Mouse (Mus musculus) neural tube, embryonic 14.5 days (tissue): Measurements from ENCODE around the gene Atpif1. TPM values are rescaled to one million over a fixed set of nuclear protein-coding genes. Genes with fewer than 3 reads are reported as not detected.
"Not testable (repeated sequence)": the region's sequence is repeated elsewhere in the genome, so short reads cannot be mapped to it uniquely, and the experiment has no call there.

Experiments used
- ATAC-seq: fragments of 200-750 bp; cut with Nextera tagmentation; 2 replicates; pipeline ENCODE4 v1.8.0; 2017; ENCODE audit warnings: low read depth, mild to moderate bottlenecking, moderate TSS enrichment, moderate library complexity
- H3K27ac ChIP-seq: fragments of 300-500 bp; sonication (generic); 2 replicates; pipeline ENCODE4 v1.5.1; 2014; ENCODE audit warnings: low read depth, mild to moderate bottlenecking, control low read depth, low read length, moderate library complexity, mixed read lengths
- H3K27me3 ChIP-seq: fragments of 300-500 bp; sonication (generic); 2 replicates; pipeline ENCODE4 v1.6.1; 2014; ENCODE audit warnings: low read length; ENCODE audit not compliant: control insufficient read depth, insufficient read depth
- H3K36me3 ChIP-seq: fragments of 300-500 bp; sonication (generic); 2 replicates; pipeline ENCODE4 v1.6.1; 2014; ENCODE audit warnings: low read length, mixed read lengths; ENCODE audit not compliant: control insufficient read depth, insufficient read depth
- H3K4me1 ChIP-seq: fragments of 300-500 bp; sonication (generic); 2 replicates; pipeline ENCODE4 v1.6.1; 2014; ENCODE audit warnings: low read length; ENCODE audit not compliant: control insufficient read depth, insufficient read depth
- H3K4me2 ChIP-seq: fragments of 300-500 bp; sonication (generic); 2 replicates; pipeline ENCODE4 v1.6.1; 2014; ENCODE audit warnings: mild to moderate bottlenecking, low read depth, low read length, control low read depth
- H3K4me3 ChIP-seq: fragments of 300-500 bp; sonication (generic); 2 replicates; pipeline ENCODE4 v1.5.1; 2014; ENCODE audit warnings: low read depth, low read length, control low read depth, mixed read lengths
- H3K9ac ChIP-seq: fragments of 300-500 bp; sonication (generic); replicated peaks from 2 replicates; pipeline ENCODE4 v1.6.1; 2014; ENCODE audit warnings: low read depth, mild to moderate bottlenecking, control low read depth, low read length, mixed read lengths
- H3K9me3 ChIP-seq: fragments of 300-500 bp; sonication (generic); 2 replicates; pipeline ENCODE4 v1.6.1; 2016; ENCODE audit warnings: low read length; ENCODE audit not compliant: control insufficient read depth
- WGBS: fragments of 180-500 bp; shearing (Covaris S2); extraction: QIAGEN DNeasy Blood & Tissue Kit; methylation state at CpG from one replicate; pipeline ENCODE4 v1.1.7; 2014; 5-methylcytosine and 5-hydroxymethylcytosine counted together
- polyA plus RNA-seq: library from polyadenylated mRNA; unstranded; fragments of >200 nt; fragmentation: Nextera tagmentation; extraction: Ambion mirVana; gene quantifications from 2 replicates; pipeline ENCODE4 v1.2.1, GENCODE M21; 2014

The Atpif1 gene
- polyA plus RNA-seq, 1 experiment from 2014 or later = 1,728 TPM

DNA sequence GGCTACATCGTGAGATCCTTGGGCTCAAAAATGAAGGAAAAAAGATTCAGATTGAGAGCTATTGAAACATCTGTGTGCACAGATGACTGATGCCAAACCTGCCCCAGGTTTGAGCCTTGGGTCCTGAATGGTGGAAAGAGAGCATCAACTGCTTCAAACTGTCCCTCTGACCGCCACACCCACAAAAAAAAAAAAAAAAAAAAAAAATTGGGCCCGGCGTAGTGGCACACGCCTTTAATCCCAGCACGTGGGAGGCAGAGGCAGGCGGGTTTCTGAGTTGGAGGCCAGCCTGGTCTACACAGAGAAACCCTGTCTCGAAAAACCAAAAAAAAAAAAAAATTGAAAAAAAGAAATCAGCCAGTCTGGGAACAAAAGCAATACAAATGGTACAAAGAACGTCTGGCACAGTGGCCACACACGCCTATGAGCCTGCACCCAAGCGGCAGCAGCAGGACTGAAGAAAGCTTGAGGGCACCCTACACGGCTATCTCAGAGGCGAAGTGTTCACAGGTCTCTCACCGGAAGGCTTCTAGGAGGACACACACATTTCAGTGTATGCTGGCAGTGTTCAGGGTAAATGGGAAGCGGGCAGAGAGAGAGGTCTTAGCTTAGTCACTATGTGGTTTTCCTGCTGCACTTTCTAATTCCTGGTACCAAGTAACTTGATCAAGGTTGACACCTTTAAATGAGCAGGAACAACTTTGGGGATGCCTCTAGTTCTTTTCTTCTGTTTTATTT, 43.0 kb downstream of the Atpif1 start:
- no peaks in the 10 kb centered on the region for H3K4me1 ChIP-seq
- ATAC-seq = no peak
- H3K27ac ChIP-seq = no peak overlapping the region
- no peak overlapping the region for H3K4me2 ChIP-seq
- no peak overlapping the region for H3K4me3 ChIP-seq
- no peak overlapping the region for H3K9ac ChIP-seq
- H3K9me3 ChIP-seq = no peaks in the 10 kb centered on the region
- H3K36me3 ChIP-seq = no peaks in the 10 kb centered on the region
- H3K27me3 ChIP-seq = no peaks in the 10 kb centered on the region
- WGBS = 90% methylated on average over 15 of the region's 15 CpGs

GRCm38 (mm10) chr4:132488976-132489375, 44.5 kb downstream of the Atpif1 start:
- no peak for ATAC-seq
- no peak overlapping the region for H3K9ac ChIP-seq
- H3K4me1 ChIP-seq = no peaks in the 10 kb centered on the region
- no peaks in the 10 kb centered on the region for H3K27me3 ChIP-seq
- no peaks in the 10 kb centered on the region for H3K9me3 ChIP-seq
- H3K27ac ChIP-seq = no peak overlapping the region
- no peaks in the 10 kb centered on the region for H3K36me3 ChIP-seq
- WGBS = 79% methylated on average over 6 of the region's 6 CpGs
- no peak overlapping the region for H3K4me3 ChIP-seq
- H3K4me2 ChIP-seq = no peak overlapping the region

GRCm38 (mm10) chr4:132488521-132488920, 44.9 kb downstream of the Atpif1 start:
- Histone ChIP-seq H3K27ac (no peak overlapping the region), H3K4me2 (no peak overlapping the region)

GRCm38 (mm10) chr4:132484820-132485219, 48.6 kb downstream of the Atpif1 start:
- Histone ChIP-seq H3K9me3 (no peaks in the 10 kb centered on the region), H3K9ac (no peak overlapping the region), H3K4me2 (no peak overlapping the region), H3K4me3 (no peak overlapping the region), H3K4me1 (no peaks in the 10 kb centered on the region), H3K27me3 (no peaks in the 10 kb centered on the region), H3K27ac (no peak overlapping the region), H3K36me3 (no peaks in the 10 kb centered on the region)
- no peak for ATAC-seq
- WGBS = 75% methylated on average over 5 of the region's 5 CpGs

More at GRCm38 (mm10) chr4:132488521-132488920, 44.9 kb downstream of the Atpif1 start:
- no peaks in the 10 kb centered on the region for H3K4me1 ChIP-seq
- H3K9me3 ChIP-seq = no peaks in the 10 kb centered on the region
- H3K36me3 ChIP-seq = no peaks in the 10 kb centered on the region
- H3K27me3 ChIP-seq = no peaks in the 10 kb centered on the region
- no peak overlapping the region for H3K4me3 ChIP-seq
- no peak overlapping the region for H3K9ac ChIP-seq
- 87% methylated on average over 3 of the region's 3 CpGs for WGBS
- ATAC-seq = no peak

DNA sequence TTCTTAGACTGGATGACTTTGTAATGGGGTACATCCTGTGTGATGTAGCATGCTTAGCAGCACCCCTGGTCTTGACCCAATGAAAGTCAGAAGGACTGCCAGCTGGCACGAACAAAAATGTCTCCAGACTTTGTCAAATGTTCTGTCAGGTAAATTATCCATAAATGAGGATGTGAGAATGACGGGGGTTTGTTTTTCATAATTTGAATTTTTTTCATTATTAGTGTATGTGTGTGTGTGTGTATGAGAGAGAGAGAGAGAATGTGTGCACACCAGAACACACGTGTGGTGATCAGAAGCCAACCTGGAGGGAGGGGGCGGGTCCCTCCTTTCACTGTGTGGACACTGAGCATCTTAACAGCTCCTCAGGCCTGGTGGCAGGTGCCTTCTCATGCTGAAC, 49.2 kb downstream of the Atpif1 start:
- Histone ChIP-seq H3K4me3 (no peak overlapping the region), H3K9me3 (no peaks in the 10 kb centered on the region), H3K27ac (no peak overlapping the region), H3K36me3 (no peaks in the 10 kb centered on the region), H3K4me1 (no peaks in the 10 kb centered on the region), H3K27me3 (no peaks in the 10 kb centered on the region), H3K4me2 (no peak overlapping the region), H3K9ac (no peak overlapping the region)
- ATAC-seq = no peak
- 81% methylated on average over 4 of the region's 4 CpGs for WGBS

- 85% methylated on average over 13 of the region's 13 CpGs for WGBS
- no peak for ATAC-seq
- Histone ChIP-seq H3K27me3 (no peaks in the 10 kb centered on the region), H3K4me1 (no peaks in the 10 kb centered on the region), H3K27ac (no peak overlapping the region), H3K4me2 (no peak overlapping the region), H3K9ac (no peak overlapping the region), H3K4me3 (no peak overlapping the region), H3K9me3 (no peaks in the 10 kb centered on the region), H3K36me3 (no peaks in the 10 kb centered on the region)
Observed at GRCm38 (mm10) chr4:132482956-132483608, 50.4 kb downstream of the Atpif1 start.

DNA sequence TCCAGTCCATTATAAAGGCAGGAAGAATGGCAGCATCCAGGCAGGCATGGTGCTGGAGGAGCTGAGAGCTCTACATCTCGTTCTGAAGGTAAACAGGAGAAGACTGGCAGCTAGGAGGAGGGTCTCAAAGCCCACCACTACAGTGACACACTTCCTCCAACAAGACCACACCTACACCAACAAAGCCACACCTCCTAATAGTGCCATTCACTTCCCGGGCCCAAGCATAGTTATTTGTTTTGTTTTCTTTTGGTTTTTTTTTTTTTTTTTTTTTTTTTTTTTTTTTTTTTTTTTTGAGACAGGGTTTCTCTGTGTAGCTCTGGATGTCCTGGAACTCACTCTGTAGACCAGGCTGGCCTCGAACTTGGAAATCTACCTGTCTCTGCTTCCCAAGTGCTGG, 51.4 kb downstream of the Atpif1 start:
- H3K9me3 ChIP-seq, ATAC-seq, H3K4me2 ChIP-seq, H3K4me3 ChIP-seq, H3K27me3 ChIP-seq, H3K4me1 ChIP-seq, H3K27ac ChIP-seq, H3K36me3 ChIP-seq, H3K9ac ChIP-seq: not testable (repeated sequence)
- WGBS = 71% methylated on average over 3 of the region's 3 CpGs

Other genes with a start within 250 kb of the Atpif1 start
- gene Rab42, start 230.3 kb downstream of the Atpif1 start, polyA plus RNA-seq = 1.4 and 3.0 TPM in 2 replicates
- 66.0 and 71.9 TPM in 2 replicates for gene Trnau1ap, start 204.1 kb downstream of the Atpif1 start, polyA plus RNA-seq
- 14.0 and 22.1 TPM in 2 replicates for gene Rcc1, start 180.1 kb downstream of the Atpif1 start, polyA plus RNA-seq
- 7.6 and 8.8 TPM in 2 replicates for gene Phactr4, start 111.2 kb downstream of the Atpif1 start, polyA plus RNA-seq
- 12.3 and 13.2 TPM in 2 replicates for gene Med18, start 69.7 kb downstream of the Atpif1 start, polyA plus RNA-seq
- 5.9 and 7.3 TPM in 2 replicates for gene Sesn2, start 23.2 kb downstream of the Atpif1 start, polyA plus RNA-seq
- 146 and 170 TPM in 2 replicates for gene Dnajc8, start 1.9 kb upstream of the Atpif1 start, polyA plus RNA-seq
- 0.12 and 0.53 TPM in 2 replicates for gene Ptafr, start 30.4 kb upstream of the Atpif1 start, polyA plus RNA-seq
- 10.6 and 13.2 TPM in 2 replicates for gene Eya3, start 105.3 kb upstream of the Atpif1 start, polyA plus RNA-seq
- 5.4 and 6.0 TPM in 2 replicates for gene Xkr8, start 198.9 kb upstream of the Atpif1 start, polyA plus RNA-seq
- gene Smpdl3b, start 223.6 kb upstream of the Atpif1 start, polyA plus RNA-seq = 0.27 and 0.39 TPM in 2 replicates
- 33.7 and 35.0 TPM in 2 replicates for gene Rpa2, start 234.7 kb upstream of the Atpif1 start, polyA plus RNA-seq